Mouse (Mus musculus) yolk sac, embryonic 10.5 days (tissue): ENCODE data around the gene Slc1a5.

Experiments used
- DNase-seq: peaks from one replicate; pipeline ENCODE4 v3.0.0-alpha.2; 2017; ENCODE audit warnings: low spot score

Slc1a5 gene

GRCm38 (mm10) chr7:16782555-16783125 is 1.5 kb downstream of the Slc1a5 start:
- DNase-seq, result no peak

- DNase-seq, result no peak
Measured at GRCm38 (mm10) chr7:16783224-16783688, 2.1 kb downstream of the Slc1a5 start.

- no peak for DNase-seq
Measured at GRCm38 (mm10) chr7:16783758-16784415, 2.7 kb downstream of the Slc1a5 start.

GRCm38 (mm10) chr7:16784498-16784976 is 3.4 kb downstream of the Slc1a5 start:
- DNase-seq, result no peak

DNA sequence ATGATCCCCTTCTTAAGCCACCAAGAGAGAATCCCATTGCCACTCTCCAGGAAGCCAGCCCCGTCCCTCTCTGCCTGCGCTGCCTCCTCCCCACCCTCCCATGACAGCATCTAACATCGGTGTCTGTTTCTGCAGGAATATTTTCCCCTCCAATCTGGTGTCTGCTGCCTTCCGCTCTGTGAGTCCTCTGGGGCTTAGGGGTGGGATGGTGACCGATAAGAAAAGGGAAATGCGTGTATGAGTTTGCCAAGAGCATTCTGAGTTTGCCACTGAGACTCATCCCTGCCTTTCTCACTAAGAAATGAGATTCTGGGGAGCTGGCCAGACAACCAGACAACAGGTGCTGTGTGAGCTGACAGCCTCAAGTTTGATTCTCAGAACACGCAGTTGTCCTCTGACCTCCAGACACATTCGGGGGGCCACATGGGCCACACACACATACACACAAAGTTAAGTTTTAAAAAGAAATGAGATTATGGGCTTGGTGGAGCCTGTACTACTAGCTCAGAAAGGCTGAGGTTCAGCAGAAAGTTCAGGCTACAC is 4.5 kb downstream of the Slc1a5 start:
- DNase-seq, result no peak

- DNase-seq, result no peak
Measured at GRCm38 (mm10) chr7:16792316-16792715, 11.2 kb downstream of the Slc1a5 start.

DNA sequence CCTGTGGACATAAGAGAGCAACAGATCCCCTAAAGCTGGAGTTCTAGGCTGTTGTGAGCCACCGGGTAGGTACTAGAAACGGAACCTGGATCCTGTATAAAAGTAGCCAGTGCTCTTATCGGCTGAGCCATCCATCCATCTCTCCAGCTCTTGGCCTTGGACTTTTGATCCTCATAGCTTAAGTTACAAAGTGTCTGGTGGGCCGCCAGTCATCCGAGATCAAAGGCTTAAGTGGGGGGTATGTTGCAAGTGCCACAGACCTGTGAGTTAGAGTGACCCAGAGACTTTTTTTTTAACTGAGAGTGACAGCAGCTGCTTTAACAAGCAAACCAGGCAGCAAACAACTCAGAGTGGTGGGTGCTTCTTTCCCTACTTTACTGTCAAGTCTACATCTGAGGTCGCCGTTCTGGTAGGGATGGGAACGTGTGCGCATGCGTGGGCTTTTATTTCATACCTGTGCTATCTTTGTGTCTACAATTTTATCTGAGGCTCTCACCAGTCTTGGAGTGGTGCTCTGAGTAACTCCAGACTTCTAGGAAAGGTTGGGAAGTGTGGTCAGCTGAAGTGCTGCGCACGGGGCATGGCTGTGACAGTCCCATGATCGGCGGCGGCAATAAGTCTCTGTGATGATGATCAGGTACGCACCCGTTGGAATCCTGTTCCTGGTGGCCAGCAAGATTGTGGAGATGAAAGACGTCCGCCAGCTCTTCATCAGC is 12.0 kb downstream of the Slc1a5 start:
- DNase-seq, result peak; percentile 32

GRCm38 (mm10) chr7:16794886-16795285 is 13.7 kb downstream of the Slc1a5 start:
- no peak for DNase-seq

- no peak for DNase-seq
Measured at GRCm38 (mm10) chr7:16804409-16805028, 23.4 kb downstream of the Slc1a5 start.

DNA sequence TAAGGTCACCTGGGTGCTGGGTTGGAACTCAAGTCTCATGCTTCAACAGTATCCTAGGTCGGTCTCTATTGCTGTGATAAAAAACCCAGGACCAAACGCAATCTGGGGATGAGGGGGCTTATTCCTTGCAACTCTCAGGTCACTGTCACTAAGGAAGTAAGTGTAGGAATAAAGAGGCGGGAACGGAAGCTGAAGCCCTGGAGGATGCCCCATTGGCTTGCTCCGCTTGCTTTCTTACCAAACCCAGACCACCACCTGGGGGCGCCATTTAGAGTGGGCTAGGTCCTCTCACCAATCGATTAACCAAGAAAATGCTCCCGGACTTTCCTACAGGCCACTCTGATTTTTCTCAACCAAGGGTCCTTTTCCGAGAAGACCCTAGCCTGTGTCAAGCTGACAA is 26.8 kb downstream of the Slc1a5 start:
- no peak for DNase-seq

- no peak for DNase-seq
Measured at GRCm38 (mm10) chr7:16808647-16809046, 27.5 kb downstream of the Slc1a5 start.

GRCm38 (mm10) chr7:16809739-16810138 is 28.6 kb downstream of the Slc1a5 start:
- DNase-seq, result peak; percentile 45

GRCm38 (mm10) chr7:16810399-16810919 is 29.3 kb downstream of the Slc1a5 start:
- DNase-seq, result no peak

- DNase-seq, result no peak
Measured at GRCm38 (mm10) chr7:16810920-16811648, 29.9 kb downstream of the Slc1a5 start.

- no peak for DNase-seq
Measured at GRCm38 (mm10) chr7:16811649-16812070, 30.5 kb downstream of the Slc1a5 start.

DNA sequence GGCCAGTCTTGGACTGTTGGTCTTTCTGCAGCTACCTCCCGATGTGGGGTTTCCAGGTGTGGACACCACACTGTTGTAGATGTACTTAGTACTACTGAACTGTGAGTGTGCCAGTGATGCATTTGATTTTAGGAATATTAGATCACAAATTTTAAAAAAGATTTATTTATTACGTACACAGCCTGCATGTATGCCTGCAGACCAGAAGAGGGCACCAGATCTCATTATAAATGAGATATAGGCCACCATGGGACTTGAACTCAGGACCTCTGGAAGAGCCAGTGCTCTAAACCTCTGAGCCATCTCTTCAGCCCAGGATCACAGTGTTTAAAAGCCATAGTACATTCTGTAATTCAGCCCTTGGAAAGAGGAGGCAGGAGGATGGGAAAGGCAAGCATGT is 31.4 kb downstream of the Slc1a5 start:
- no peak for DNase-seq

DNA sequence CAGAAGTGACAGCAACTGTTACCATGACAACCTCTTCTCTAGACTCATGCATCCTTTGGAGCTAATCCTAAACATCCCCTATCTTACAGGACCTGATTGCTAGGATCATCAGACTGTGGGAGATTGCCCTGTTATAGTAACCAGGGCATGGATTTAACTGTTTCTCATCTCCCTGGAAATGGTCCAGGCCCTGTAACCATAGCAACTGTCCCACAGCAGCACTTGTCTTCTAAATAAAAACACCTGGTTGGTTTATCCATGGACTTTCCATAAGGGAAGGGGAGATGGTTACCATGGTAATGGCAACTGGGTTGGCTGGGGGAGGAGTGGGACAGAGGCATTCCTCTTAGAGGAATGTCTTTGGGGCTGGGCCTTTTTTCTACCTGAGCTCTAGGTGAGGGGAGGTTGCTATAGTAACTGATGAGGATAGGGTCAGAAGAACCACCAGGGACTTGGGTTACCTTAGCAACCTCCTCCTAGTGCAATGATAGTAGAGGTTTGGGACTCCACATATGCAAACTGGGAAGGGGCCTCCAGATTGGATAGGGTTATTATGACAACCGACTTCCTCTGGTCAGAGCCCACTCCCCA is 34.3 kb downstream of the Slc1a5 start, which contains the start of gene Strn4:
Strn4 (plus strand) TSS at position 539 of the 591 bp plus-strand sequence.
- peak; percentile 21 for DNase-seq

DNA sequence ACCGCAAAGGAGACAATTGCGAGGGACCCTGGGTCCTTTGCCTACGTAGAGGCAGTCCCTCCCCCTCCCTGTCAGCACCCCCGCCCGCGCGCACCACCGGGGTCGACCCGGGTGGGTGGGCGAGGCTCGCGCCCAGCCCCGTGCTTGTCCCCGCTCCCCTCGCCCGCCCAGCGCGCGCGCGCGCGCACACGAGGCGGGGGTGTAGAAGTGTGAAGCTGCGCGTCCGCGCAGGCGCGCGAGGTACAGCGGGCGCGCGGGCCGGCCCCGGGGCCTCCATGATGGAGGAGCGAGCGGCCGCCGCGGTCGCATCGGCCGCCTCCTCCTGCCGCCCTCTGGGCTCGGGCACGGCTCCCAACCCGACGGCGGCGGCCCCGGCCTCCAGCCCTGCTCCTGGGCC is 34.9 kb downstream of the Slc1a5 start:
- peak; percentile 76 for DNase-seq

DNA sequence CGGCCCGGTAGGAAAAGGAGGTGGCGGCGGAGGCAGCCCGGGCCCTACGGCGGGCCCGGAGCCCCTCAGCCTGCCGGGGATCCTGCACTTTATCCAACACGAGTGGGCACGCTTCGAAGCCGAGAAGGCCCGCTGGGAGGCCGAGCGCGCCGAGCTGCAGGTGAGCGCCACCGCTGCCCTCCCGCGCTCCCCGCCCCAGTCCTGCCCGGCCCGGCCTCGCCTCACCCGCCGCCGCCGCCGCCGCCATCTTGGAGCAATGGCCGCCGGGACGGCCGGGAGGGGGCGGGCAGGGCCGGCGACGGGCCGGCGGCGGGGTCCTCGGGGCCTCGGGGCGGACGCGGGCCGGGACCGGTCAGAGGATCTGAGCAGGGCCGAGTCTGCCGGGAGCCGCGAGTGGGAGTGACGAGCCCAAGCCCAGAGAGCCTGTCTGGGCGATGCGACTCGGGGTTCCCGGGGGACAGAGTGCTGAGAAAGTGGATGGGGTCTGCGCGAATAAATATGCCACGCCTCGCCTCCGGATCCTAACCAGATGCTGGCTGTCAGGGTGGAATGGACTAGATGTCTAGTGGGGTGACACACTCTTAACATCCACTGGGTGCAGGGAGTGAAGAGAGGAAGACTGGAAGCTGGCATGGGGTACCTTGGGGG is 35.5 kb downstream of the Slc1a5 start, which contains the start of gene Fkrp:
Fkrp (minus strand) TSS at position 258 of the 648 bp plus-strand sequence.
- DNase-seq, result peak; percentile 58

- DNase-seq, result no peak
Measured at GRCm38 (mm10) chr7:16817693-16818092, 36.6 kb downstream of the Slc1a5 start.
